Mouse (Mus musculus) bone marrow macrophage, adult 2 months (primary cell): ENCODE measurements at regions not wholly inside any gene's neighbourhood (a gene's known extent, or its start where the extent isn't known, plus 50 kb on each side); places are given as distances from the start of the nearest gene placed in this dataset.

Experiments
- H3K27ac ChIP-seq: 2 replicates; pipeline ENCODE4 v1.5.1; 2012; ENCODE audit warnings: low read depth, low read length; ENCODE audit not compliant: insufficient read depth
- H3K4me1 ChIP-seq: 2 replicates; pipeline ENCODE4 v1.6.1; 2012; ENCODE audit warnings: low read length; ENCODE audit not compliant: control insufficient read depth, insufficient read depth
- H3K4me3 ChIP-seq: 2 replicates; pipeline ENCODE4 v1.5.1; 2012; ENCODE audit warnings: mild to moderate bottlenecking, low read length, moderate library complexity; ENCODE audit not compliant: insufficient read depth
- CTCF ChIP-seq: IDR thresholded peaks from 2 replicates; pipeline ENCODE4 v1.5.1; 2012; ENCODE audit warnings: low read depth, mild to moderate bottlenecking, low read length, moderate library complexity
- POLR2A ChIP-seq: IDR thresholded peaks from 2 replicates; pipeline ENCODE4 v1.6.1; 2012; ENCODE audit warnings: mild to moderate bottlenecking, low read depth, low read length, borderline replicate concordance

- TF ChIP-seq CTCF (no peak), POLR2A (no peak)
- H3K27ac ChIP-seq: no peak overlapping the region
- H3K4me3 ChIP-seq: no peak overlapping the region
- no peaks in the 10 kb centered on the region for H3K4me1 ChIP-seq
Observed at GRCm38 (mm10) chr4:71663397-71663796, 94.4 kb downstream of the Gm11232 start.

DNA sequence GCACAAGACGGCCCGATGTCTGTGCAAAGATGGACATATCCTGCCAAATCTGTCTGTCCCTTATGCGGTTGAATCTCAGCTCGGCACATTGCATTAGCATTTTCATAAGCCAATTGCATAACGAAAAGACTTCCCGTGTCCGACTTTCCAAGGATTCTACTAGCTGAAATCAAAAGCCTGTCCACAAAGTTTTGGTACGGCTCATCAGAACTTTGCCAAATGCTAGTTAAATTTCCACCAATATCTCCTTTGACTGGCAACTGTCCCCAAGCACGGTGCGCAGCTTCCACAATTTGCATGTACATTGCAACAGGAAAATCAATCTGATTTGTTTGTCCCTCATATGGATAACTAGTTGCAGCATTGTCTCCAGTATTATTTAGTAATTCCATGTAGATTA is 117.2 kb downstream of the Gm11232 start:
- Histone ChIP-seq H3K4me3 (no peak overlapping the region), H3K27ac (no peak overlapping the region), H3K4me1 (no peaks in the 10 kb centered on the region)
- TF ChIP-seq POLR2A (no peak), CTCF (no peak)

DNA sequence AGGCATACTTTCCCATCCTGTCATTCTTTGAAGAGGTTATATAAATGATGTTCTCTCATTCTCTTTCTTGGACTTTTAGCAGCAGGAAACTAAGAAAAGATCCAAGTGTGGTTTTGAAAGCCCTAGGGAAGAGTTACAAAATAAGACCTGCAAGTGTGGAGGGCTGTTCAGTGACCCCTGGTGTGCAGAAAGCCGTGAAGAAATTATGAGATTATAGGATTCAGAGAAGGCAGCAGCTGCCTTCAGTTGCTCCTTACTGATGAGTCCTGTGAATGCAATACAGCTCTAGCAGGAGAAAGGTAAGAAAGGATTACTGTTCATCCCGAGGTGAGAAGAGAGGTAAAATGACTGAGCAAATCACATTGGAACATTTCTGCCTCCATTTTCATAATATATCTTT is 130.7 kb downstream of the Gm11232 start:
- Histone ChIP-seq H3K4me3 (no peak overlapping the region), H3K27ac (no peak overlapping the region), H3K4me1 (no peaks in the 10 kb centered on the region)
- no peak for TF ChIP-seq CTCF
- TF ChIP-seq POLR2A: no peak

DNA sequence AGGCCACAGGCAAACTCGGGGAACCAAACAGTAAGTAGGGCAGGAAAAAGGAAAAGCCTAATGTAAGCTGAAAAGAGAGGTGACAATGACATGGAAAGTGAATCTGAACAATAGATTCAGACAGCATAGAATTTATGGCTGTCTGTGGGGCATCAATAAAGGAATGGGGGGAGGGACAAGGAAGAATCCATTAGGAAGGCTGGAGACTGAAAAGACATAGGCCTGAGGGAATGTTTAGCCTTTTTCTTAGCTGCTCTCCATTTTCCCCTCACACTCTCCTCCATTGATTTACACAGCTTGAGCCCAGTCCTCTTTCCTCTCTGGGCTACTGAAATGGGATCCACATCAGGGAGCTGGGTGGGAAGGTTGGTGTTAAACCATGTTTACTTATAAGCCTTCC is 131.1 kb downstream of the Gm11232 start:
- no peak overlapping the region for H3K27ac ChIP-seq
- TF ChIP-seq POLR2A (no peak), CTCF (no peak)
- no peaks in the 10 kb centered on the region for H3K4me1 ChIP-seq
- H3K4me3 ChIP-seq: no peak overlapping the region

DNA sequence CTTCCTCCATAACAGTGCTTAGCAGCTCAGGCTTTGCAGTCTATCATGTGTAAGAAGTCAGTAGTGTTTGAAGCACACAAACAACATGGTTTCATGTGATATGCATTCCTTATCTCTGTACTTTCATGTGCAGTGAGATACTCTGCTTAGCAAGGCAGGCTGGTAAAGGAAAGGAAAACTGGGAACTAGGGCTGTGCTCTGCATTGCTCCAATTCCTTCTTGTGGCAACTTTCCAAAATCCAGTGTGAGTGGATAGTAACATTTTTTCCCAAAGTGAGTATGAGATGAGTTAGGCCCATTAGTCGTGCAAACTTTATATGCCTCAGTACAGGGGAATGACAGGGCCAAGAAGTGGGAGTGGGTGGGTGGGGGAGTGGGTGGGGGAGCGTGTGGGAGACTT is 133.0 kb downstream of the Gm11232 start:
- no peak overlapping the region for H3K4me3 ChIP-seq
- no peak for TF ChIP-seq CTCF
- no peak for TF ChIP-seq POLR2A
- no peak overlapping the region for H3K27ac ChIP-seq
- H3K4me1 ChIP-seq: no peaks in the 10 kb centered on the region

- Histone ChIP-seq H3K4me3 (no peak overlapping the region), H3K27ac (no peak overlapping the region), H3K4me1 (no peaks in the 10 kb centered on the region)
- TF ChIP-seq POLR2A: no peak
- TF ChIP-seq CTCF: no peak
Observed at GRCm38 (mm10) chr4:71613720-71614119, 144.0 kb downstream of the Gm11232 start.

- TF ChIP-seq POLR2A: no peak
- no peak for TF ChIP-seq CTCF
- Histone ChIP-seq H3K27ac (no peak overlapping the region), H3K4me3 (no peak overlapping the region), H3K4me1 (no peaks in the 10 kb centered on the region)
Observed at GRCm38 (mm10) chr4:71585880-71586279, 171.9 kb downstream of the Gm11232 start.

- H3K27ac ChIP-seq: no peak overlapping the region
- no peak overlapping the region for H3K4me3 ChIP-seq
- TF ChIP-seq CTCF (no peak), POLR2A (no peak)
- no peaks in the 10 kb centered on the region for H3K4me1 ChIP-seq
Observed at GRCm38 (mm10) chr4:71560656-71561055, 197.1 kb downstream of the Gm11232 start.

- TF ChIP-seq POLR2A (no peak), CTCF (no peak)
- Histone ChIP-seq H3K4me1 (no peaks in the 10 kb centered on the region), H3K27ac (no peak overlapping the region), H3K4me3 (no peak overlapping the region)
Observed at GRCm38 (mm10) chr4:71539200-71539599, 218.6 kb downstream of the Gm11232 start.

- TF ChIP-seq POLR2A (no peak), CTCF (no peak)
- Histone ChIP-seq H3K4me1 (no peaks in the 10 kb centered on the region), H3K27ac (no peak overlapping the region), H3K4me3 (no peak overlapping the region)
Observed at GRCm38 (mm10) chr4:71537971-71538370, 219.8 kb downstream of the Gm11232 start.
